Mouse (Mus musculus) mouse trophoblast stem cell (cell line): ENCODE measurements around the gene Gpc6.

Experiments
- in situ Hi-C, 2 experiments: fragments of 300-500 bp; cut with MseI, MboI; formaldehyde crosslinking; loops; 2 replicates in 1 of 2; 3 replicates in 1 of 2; pipeline ENCODE4 v1.15.1; 2025

Gene Gpc6

DNA sequence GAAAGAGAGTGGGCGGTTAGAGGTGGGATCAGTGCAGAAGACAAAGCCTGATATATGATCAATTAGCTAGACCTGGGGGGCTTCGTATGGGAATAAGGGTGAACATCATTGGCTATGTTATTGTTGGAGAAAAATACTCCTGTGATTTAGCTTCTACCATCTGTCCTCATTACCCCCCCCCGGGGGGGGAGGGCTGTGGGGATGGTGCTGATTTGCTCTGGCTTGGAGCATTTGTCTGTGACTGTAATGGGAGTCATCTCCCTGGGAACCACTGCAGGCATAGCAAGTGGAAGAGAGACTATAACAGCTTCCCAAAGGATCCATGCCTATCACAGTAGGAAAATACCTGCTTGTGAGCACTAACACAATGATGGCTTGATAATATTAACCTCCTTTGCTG, 783.7 kb downstream of the Gpc6 start:
- in situ Hi-C loops, result no loop called here

DNA sequence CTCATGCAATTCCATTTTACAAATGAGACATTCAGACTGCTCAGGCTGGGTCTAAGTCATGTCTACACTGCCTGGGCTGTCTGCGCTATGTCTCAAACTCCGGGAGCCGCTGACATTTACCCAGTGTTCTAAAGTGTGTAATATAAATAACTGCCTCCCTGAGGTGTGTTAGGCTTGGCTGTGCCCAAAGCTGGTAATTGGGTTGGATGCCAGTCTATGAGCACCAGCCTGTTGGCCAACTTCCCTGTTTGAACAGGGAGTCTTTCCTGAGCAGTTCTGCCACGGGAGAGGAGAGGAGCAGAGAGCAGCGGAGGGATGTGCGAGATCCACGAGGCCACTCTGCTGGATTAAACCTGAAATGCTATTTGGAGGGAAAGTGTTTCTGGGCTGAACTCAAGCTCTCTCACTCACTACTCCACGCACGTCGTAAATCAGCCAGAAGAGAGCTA, 785.4 kb downstream of the Gpc6 start:
- in situ Hi-C loops, result no loop called here

DNA sequence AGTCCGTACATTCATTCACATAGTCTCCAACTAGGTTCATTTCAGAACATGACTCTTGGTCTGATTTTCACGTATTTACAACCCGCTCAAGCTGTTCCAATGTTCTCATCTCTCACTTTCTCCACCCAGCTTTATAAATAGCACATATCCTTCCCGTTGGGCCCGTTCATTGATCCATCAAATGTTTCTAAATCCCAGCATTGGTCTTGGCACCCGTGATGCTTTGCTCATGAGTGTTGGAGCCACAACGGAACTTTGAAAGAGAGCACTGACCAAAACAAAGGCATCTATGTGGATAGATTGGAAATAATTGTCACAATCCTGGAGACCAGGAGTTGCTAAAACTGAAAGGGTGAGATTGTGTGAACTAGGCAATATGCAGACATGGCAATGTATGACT, 787.2 kb downstream of the Gpc6 start:
- in situ Hi-C loops, result no loop called here

DNA sequence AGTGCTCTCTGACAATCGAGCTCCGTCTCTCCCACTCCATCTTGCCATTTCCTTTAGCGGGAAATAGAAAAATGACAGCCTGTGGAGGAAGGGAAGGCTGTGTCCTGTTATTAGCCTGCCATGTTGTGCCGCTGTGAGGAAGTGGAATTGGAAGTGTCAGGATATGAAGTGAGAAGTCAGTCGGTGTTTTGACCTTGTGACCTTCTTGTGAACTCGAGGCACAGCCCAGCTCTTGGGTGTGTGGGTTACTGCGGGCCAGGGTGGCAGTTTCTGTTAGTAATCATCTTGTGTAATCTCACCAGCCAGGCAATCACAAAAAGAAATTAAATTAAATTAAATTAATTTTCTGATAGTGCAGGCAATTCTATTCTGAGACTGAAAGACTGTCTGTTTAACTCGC, 789.0 kb downstream of the Gpc6 start:
- in situ Hi-C loops, result no loop called here

DNA sequence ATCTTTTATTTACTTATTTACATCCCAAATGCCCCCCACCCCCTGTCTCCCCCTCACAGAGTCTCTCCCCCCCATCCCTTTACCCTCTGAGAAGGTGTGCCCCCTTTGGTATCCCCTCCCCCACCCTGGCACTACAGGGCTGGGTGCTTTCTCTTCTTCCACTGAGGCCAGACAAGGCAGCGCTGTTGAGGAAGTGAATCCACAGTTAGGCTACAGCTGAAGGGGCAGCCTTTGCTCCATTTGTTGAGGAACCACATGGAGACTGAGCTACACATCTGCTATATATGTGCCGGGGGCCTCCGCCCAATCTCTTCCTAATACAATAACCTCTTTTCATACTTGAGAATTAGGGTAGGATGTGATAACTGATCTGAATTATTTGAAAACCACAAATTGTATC, 791.2 kb downstream of the Gpc6 start:
- in situ Hi-C loops, result no loop called here

DNA sequence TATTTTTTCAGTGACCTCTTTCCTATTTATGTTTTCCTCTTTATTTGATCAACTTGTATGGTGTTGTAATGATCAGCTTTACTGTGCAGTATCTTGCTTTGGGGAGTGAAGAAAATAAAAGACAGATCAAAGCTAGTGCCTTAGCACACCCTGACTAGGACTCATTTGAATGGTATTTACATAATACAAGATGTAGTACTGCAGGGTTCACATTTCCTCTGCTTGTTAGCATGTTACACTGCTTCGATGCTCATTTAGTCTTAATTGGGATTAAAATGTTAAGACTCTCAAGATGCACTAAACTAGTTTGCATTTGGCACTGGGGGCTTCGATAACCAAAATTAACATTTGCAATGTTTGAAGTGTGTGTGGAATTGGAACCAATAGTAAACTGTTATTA, 803.6 kb downstream of the Gpc6 start:
- in situ Hi-C loops, result no loop called here

DNA sequence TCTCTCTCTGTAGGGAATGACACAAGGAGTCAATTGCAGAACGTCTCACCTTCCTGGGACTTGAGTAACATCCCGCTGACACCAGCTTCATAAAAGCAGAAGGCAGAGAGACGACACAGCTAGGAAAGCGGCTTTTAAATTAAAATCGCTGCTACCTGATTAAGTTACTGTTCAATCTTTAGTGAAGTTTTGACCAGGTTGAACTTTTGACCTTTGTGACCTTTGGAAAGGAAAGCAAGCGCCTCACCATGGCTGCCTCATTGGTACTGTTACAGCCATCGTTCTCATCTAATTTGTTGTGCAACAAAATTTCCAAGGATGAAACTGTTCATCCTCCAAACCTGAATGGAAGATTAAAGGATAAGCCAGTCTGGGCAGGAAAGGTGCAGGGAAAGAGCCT, 830.1 kb downstream of the Gpc6 start:
- in situ Hi-C loops, result no loop called here

DNA sequence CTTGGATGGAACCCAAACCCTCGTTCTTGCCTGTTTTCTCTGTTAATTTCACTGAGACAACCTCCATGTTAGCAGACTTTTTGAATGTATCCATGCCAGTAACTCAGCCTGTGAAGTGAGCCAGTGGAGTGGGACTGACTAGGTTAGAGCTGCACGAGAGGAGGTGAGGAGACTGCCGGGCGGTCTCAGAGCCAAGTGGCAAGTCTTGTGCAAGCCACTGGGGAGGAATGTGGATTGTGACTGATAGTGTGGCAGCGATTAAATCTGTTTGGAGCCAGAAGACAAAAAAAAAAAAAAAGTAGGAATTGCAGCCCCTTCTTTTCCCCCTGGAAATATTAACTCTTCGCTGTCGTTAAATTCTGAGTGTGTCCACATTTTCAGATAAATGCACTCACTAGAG, 831.4 kb downstream of the Gpc6 start:
- in situ Hi-C loops, result no loop called here

DNA sequence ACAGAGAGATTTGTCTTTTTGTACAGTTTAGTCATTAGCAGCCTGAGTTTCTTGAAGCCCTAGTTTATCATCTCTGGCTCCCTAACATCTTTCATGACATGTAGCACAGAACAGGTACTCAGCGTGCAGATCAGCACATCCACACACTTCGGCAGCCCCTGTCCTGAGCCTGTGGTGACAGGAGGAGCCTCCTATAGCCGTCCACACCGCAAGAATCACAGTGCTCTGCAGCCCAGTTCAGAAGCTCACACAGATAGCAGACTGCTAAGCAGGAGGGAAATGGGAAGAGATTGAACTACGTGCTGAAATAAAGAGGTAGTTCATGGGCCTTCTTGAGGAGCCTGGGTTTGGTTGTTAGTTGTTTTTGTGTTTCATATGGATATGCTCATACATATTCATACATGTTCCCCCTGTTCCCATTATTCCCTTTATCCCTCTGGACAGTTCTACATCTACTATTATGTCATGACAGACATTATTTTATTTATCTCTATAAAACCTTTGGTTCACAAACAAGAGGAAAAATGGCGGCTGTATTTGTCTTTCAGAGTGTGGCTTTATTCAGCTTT, 832.8 kb downstream of the Gpc6 start:
- in situ Hi-C loops, result no loop called here

DNA sequence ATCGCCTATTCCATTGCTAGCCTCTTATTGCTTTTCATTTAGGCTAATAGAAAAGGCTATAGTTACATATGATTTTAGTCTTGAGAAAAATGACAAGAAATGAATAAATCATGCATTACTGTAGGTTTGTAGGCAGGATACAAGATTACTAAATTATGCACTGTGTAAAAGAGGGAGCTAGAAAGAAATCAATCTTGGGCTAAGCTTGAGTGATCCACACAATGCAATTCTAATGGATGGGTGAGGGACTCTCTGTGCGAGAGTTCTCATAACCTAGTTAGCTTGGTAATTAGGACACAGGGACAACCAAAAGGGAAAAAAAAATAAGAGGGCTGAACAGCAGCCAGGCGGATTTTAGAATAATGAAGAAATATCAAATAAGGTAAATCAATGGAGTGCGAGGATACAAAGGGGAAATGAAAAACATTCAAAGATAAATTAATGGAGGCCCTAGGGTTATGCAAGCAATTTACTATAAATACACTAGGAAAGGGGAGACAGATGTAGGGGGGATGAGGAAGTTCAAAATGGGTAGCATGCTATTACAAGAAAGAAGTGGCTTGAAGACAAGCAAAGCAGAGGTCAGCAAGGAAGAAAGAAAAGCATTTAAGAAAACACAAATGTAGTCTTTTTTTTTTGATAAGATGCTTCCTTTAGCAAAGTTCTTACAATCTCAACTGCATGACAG, 835.9 kb downstream of the Gpc6 start:
- in situ Hi-C loops, result no loop called here

DNA sequence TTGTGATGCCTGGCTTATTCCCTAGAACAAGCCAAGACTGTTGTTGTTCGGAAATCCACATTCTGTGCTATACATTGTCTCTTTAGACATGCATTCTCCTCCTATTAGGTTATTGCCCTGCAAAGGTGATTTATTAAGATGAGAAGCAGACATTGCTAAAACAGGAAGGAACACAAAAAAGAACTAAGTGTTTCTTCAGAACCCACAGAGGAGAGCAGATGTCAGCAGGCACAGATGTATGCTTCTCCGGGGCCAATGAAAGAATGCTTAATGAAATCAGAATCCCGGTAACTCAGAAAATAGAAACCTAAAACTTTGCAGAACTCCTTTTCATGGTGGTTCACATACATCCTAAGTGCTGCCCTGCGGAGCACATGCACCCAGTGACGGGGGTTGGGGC, 837.8 kb downstream of the Gpc6 start:
- in situ Hi-C loops, result no loop called here

DNA sequence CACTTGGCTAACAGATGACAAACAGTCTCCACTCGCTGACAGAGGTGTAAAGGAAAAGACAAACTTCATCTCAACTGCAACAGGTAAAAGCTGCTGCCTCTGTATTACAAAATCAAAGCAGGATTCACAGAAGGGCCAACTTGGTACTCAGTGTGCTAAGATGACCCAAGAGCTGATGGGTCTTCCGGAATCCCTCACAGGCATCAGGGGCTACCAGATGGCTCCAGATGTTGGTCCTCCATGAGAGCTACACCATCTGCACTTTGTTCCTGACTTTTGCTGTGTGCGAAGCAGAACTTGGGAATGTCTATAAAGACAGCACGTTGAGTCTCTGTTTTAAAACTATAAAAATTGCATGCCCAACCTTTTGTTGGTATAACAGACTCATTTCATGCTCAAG, 842.7 kb downstream of the Gpc6 start:
- in situ Hi-C loops, result no loop called here

DNA sequence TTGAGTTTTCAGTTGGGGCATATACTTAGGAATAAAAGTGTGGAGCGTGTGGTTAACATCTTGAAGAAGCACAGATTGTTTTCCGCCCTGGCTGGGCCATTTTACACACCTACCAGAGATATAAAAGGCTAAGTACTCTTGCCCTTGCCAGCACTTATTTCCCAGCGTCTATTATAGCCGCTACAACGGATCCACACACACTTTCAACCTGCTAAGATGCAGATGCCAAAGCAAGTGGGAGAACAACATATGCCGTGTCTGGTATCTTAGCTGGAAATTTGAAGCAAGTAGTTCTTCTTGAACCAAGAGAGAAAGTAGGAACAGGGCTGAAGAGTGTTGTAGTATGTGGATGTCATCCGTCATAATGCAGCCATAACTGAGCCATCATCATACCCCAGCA, 843.6 kb downstream of the Gpc6 start:
- in situ Hi-C loops, result no loop called here

DNA sequence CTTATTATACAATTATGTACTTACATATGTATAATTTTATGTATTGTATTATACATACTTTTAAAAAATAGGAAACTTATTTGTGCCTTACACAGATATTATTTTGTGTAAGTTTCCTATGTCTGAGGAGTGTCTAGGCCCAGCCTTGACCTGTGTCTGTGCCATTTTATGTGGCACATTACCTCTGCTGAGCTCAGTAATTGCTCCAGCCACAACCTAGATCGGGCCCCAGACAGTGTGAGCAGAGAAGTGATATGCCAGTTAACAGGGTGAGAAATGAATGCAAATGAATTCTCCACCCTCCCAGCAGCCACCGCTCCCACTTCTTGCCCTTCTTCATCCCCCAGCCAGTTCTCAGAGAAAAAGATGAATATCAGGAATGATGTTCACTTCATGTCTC, 848.3 kb downstream of the Gpc6 start:
- in situ Hi-C loops, result no loop called here

DNA sequence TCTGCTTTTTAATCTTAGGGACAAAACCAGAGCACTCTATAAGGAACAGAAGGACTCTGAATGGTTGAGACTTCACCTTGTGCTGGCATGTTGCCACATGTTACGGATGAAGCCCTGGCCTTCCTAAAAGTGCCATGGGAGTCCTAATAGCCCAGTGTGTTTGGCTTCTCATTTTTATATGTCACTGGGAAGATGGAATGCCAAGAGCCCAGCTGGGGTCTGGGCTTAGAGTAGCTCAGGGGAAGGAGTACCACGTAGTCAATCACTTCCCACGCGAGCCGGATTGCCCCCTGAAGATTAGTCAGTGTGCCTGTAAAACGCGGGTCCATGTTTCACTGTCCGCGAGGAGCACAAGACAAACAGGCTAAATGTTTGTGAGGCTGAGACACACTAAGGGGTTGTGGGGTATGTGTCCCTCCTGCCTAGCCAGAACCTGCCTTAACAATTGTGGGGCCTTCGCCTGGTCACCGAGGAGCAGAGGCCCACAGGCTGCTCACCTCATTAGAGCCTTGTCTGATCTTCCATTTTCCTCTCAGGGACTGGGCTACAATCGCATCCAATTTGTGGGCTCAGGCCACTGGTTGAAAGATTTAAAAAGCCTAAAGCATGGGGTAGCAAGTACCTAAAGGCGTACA, 852.9 kb downstream of the Gpc6 start:
- in situ Hi-C loops, result no loop called here

DNA sequence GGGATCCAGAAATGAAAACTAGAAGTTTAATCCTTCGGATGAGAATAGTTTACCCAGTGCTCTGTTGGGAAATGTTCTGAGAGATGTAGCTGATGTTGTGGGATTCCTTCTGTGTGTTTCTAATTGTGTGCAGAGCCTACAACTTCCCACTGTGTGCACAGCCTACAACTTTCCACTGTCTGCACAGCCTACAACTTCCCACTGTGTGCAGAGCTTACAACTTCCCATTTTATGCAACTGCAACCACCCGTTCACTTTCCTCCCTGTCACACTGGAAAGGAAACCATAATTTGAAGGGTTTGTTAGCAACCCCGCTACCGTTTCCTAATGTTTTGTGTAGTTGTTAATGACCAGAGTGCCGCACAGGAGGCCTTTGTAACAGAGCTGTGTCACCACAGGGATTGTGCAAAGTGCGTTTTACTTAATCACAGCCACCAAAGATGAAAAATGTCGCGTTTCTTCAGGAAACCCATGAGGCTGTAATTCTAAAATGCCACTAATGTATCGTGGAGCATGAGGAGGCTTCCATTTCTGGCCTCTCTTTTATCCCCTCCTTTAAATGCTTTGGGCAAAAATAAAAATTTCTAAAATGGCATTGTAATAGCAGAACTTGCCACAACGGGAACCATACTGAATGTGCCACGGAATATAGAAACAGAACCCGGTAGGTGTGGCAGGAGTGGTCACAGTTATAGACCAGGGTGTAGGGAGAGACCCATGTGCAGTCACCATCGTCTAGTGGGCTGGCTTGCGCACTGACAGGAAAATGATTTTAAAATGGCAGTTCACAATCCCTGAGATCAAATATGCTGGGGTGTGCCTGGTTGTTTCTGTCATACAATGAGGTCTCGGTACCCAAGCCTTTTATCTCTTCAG, 853.7 kb downstream of the Gpc6 start:
- in situ Hi-C loops, result no loop called here

DNA sequence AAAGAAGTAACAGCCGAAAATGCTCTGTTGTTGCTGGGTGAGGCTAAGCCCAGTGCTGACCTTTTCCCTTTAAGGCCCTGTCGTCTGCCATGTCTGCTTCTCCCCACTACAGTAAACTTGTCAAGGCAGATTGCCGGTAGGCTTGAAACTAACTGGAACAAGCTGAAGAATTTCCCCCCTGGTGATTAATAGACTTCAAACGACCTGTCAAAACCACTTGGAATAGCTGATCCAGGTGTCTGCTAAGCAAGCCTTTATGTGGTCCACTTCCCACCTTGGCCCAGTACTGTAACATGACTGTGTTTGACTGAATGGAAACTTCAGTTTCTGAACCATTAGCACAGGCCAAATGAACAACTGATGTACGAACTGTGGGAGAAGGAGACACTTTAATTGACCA, 856.6 kb downstream of the Gpc6 start:
- in situ Hi-C loops, result no loop called here

DNA sequence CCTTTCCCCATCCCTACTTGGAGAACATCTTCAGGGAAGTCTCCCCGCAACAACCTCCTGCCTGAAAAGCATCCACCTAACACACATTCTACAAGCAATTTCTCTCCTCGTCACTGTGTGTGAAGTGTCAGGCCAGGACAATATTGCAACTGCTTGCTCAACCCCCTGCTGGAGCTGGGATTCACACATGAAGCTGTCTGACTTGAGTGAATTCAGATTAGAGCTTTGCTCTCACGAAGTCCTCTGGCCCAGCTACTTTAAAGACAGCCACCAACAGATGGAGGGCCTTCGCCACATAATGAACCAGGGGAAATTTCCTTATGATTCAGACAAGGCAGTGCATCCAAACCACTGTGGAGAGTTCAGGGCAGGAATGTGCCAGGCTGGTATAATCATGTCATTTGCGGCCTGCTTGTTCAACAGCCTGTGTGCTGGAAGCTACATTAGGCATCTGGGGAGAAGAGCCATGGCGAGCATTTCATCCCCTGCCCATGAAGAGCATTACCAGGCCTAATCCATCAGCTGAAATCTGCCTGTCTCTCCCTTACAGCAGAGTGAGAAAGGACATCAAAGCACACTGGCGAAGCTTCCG, 858.7 kb downstream of the Gpc6 start:
- in situ Hi-C loops, result no loop called here

DNA sequence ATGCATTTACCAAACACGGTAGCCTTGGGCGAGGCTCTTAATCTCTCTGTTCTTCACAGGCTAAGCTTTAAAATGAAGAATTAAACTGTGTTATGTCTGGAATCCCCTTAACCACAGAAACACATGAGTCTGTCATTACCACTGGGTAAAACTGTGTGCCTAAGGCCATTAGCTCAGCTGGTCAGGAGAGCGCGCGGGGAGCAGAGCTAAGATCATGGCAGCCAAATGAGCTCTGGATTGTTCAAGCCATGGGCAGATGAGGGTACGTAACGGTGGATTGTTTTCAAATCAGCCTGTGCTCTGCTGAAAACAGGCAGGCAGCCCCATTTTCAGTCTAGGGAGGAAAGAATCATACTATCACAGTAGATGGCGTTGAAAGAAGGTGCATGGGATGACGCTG, 859.8 kb downstream of the Gpc6 start:
- in situ Hi-C loops, result no loop called here

DNA sequence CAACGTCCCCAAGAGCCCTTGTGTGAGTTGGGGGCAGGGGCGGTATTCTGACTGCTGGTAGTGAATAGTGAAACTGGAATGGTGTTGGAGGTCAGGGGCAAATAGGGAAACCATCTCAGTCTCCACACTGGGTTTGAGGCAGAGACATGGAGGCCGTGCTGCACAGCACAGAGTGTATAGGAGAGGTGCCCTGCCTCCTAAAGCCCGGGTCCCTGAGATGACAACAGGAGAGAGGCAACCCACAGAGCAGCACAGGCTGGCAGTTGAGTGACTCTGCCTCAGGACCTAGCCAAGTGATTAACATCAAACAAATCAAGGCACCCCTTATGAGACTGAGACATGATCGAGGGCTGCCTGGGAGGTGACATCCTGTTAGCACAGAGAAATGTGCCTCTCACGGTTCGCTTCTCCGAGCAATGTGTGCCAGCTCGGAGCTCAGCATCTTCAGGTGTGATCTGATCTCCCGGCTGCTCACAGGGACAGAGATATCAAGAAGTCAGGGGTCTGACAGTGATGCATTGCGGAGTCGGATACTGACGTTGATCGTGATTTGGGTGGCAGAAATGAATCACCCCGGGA, 860.5 kb downstream of the Gpc6 start:
- in situ Hi-C loops, result no loop called here

DNA sequence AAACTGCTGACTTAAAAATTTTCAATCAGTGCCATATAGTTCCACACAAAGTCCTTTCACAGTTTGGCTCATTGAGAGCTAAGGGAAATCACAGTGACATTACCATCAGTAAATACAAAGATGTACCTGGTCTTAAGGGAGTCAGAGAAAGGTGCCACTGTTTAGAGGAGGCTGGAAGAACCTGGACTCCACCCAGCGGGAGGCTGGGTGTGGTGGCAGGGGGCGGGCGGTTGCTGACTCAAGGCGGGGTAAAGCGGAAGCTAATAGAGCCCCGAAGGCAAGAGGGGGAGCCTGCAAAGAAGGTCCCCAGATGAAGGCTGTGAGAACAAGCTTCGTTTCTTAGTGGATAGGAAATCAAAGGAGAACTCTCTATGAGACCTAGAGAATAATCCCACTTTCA, 861.5 kb downstream of the Gpc6 start:
- in situ Hi-C loops, result no loop called here

DNA sequence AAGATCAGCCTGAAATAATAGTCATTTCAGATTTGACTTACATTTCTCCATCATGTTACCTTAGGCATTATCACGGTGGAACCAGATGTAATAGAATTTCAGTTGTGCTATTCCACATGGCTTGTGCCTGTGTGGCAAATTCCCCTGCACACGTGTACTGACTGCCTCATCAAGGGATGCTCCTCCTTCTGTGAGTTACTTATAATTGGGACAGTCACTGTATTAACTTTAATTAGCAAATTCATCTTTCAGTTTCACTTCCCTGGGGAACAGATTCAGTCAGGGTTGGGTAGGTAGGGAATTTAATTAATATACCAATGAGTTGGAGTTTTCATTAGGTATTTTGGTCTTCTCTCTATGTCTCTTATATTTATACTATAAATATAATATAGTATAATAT, 869.8 kb downstream of the Gpc6 start:
- in situ Hi-C loops, result no loop called here
